Mouse (Mus musculus): ENCODE data around the gene Il1rapl1. TPM values are rescaled to one million over a fixed set of nuclear protein-coding genes. Genes with fewer than 3 reads are reported as not detected.

Il1rapl1 gene
- polyA plus RNA-seq, 2 experiments: not detected

GRCm38 (mm10) chrX:87897172-87897571, 218.3 kb downstream of the Il1rapl1 start:
- H3K4me3 ChIP-seq (ENCODE audit: insufficient read depth in 1 of 2, low read depth in 2 of 2, low read length in 2 of 2): no peak overlapping the region
- DNase-seq (ENCODE audit: low read depth in 3 of 3, low spot score in 3 of 3) (no peak), ATAC-seq (ENCODE audit: insufficient read depth) (no peak)
- H3K4me1 ChIP-seq (replicated peaks; ENCODE audit: control insufficient read depth in 2 of 2, insufficient read depth in 2 of 2, low read length in 1 of 2): no peaks in the 10 kb centered on the region
- no peak overlapping the region for H3K9ac ChIP-seq (replicated peaks)
- no peaks in the 10 kb centered on the region for H3K36me3 ChIP-seq (replicated peaks; ENCODE audit: control insufficient read depth, insufficient read depth, low read depth)
- no peak overlapping the region for H3K4me2 ChIP-seq (ENCODE audit: low read depth)
- no peaks in the 10 kb centered on the region for H3K9me3 ChIP-seq (ENCODE audit: control insufficient read depth, low read length)
- TF ChIP-seq EP300 (IDR thresholded peaks at IDR 0.05; ENCODE audit: low read depth): no peak
- no peak for TF ChIP-seq CTCF (IDR thresholded peaks at IDR 0.05; ENCODE audit: low read depth)
- no peak overlapping the region for H3K27ac ChIP-seq
- H3K27me3 ChIP-seq (ENCODE audit: control insufficient read depth, insufficient read depth, low read length): no peaks in the 10 kb centered on the region
- 56% methylated on average over 1 of the region's 1 CpGs for WGBS (ENCODE audit: insufficient replicate concordance)

- no peaks in the 10 kb centered on the region for H3K27me3 ChIP-seq (ENCODE audit: control insufficient read depth, insufficient read depth, low read length)
- H3K27ac ChIP-seq: no peak overlapping the region
- no peak overlapping the region for H3K4me2 ChIP-seq (ENCODE audit: low read depth)
- H3K9ac ChIP-seq (replicated peaks): no peak overlapping the region
- DNase-seq (ENCODE audit: low read depth in 3 of 3, low spot score in 3 of 3) (no peak), ATAC-seq (ENCODE audit: insufficient read depth) (no peak)
- no peaks in the 10 kb centered on the region for H3K4me1 ChIP-seq (replicated peaks; ENCODE audit: control insufficient read depth in 2 of 2, insufficient read depth in 2 of 2, low read length in 1 of 2)
- H3K36me3 ChIP-seq (replicated peaks; ENCODE audit: control insufficient read depth, insufficient read depth, low read depth): no peaks in the 10 kb centered on the region
- TF ChIP-seq CTCF (IDR thresholded peaks at IDR 0.05; ENCODE audit: low read depth): no peak
- TF ChIP-seq EP300 (IDR thresholded peaks at IDR 0.05; ENCODE audit: low read depth): no peak
- no peaks in the 10 kb centered on the region for H3K9me3 ChIP-seq (ENCODE audit: control insufficient read depth, low read length)
- no peak overlapping the region for H3K4me3 ChIP-seq (ENCODE audit: insufficient read depth in 1 of 2, low read depth in 2 of 2, low read length in 2 of 2)
Measured at GRCm38 (mm10) chrX:87891916-87892315, 223.5 kb downstream of the Il1rapl1 start.

- 54% methylated on average over 2 of the region's 2 CpGs for WGBS (ENCODE audit: insufficient replicate concordance)
Measured at GRCm38 (mm10) chrX:87854107-87854506, 261.3 kb downstream of the Il1rapl1 start.

GRCm38 (mm10) chrX:87813884-87814283, 301.6 kb downstream of the Il1rapl1 start:
- Histone ChIP-seq H3K4me2 (ENCODE audit: low read depth) (no peak overlapping the region), H3K36me3 (replicated peaks; ENCODE audit: control insufficient read depth, insufficient read depth, low read depth) (no peaks in the 10 kb centered on the region), H3K27me3 (ENCODE audit: control insufficient read depth, insufficient read depth, low read length) (no peaks in the 10 kb centered on the region), H3K27ac (no peak overlapping the region), H3K4me1 (replicated peaks; ENCODE audit: control insufficient read depth in 2 of 2, insufficient read depth in 2 of 2, low read length in 1 of 2) (no peaks in the 10 kb centered on the region), H3K9ac (replicated peaks) (no peak overlapping the region), H3K9me3 (ENCODE audit: control insufficient read depth, low read length) (no peaks in the 10 kb centered on the region), H3K4me3 (ENCODE audit: insufficient read depth in 1 of 2, low read depth in 2 of 2, low read length in 2 of 2) (no peak overlapping the region)
- DNase-seq (ENCODE audit: low read depth in 3 of 3, low spot score in 3 of 3): no peak
- ATAC-seq (ENCODE audit: insufficient read depth): no peak
- TF ChIP-seq EP300 (IDR thresholded peaks at IDR 0.05; ENCODE audit: low read depth) (no peak), CTCF (IDR thresholded peaks at IDR 0.05; ENCODE audit: low read depth) (no peak)

More at GRCm38 (mm10) chrX:87854107-87854506, 261.3 kb downstream of the Il1rapl1 start:
- Histone ChIP-seq H3K9me3 (ENCODE audit: control insufficient read depth, low read length) (no peaks in the 10 kb centered on the region), H3K36me3 (replicated peaks; ENCODE audit: control insufficient read depth, insufficient read depth, low read depth) (no peaks in the 10 kb centered on the region), H3K4me2 (ENCODE audit: low read depth) (no peak overlapping the region), H3K9ac (replicated peaks) (no peak overlapping the region), H3K4me1 (replicated peaks; ENCODE audit: control insufficient read depth in 2 of 2, insufficient read depth in 2 of 2, low read length in 1 of 2) (no peaks in the 10 kb centered on the region), H3K27me3 (ENCODE audit: control insufficient read depth, insufficient read depth, low read length) (no peaks in the 10 kb centered on the region), H3K4me3 (ENCODE audit: insufficient read depth in 1 of 2, low read depth in 2 of 2, low read length in 2 of 2) (no peak overlapping the region), H3K27ac (no peak overlapping the region)
- DNase-seq (ENCODE audit: low read depth in 3 of 3, low spot score in 3 of 3): no peak
- TF ChIP-seq EP300 (IDR thresholded peaks at IDR 0.05; ENCODE audit: low read depth): no peak
- TF ChIP-seq CTCF (IDR thresholded peaks at IDR 0.05; ENCODE audit: low read depth): no peak
- no peak for ATAC-seq (ENCODE audit: insufficient read depth)

- no peak for DNase-seq (ENCODE audit: low read depth in 3 of 3, low spot score in 3 of 3)
- no peak overlapping the region for H3K4me3 ChIP-seq (ENCODE audit: insufficient read depth in 1 of 2, low read depth in 2 of 2, low read length in 2 of 2)
Measured at GRCm38 (mm10) chrX:87807717-87808116, 307.7 kb downstream of the Il1rapl1 start.

More at GRCm38 (mm10) chrX:87807717-87808116, 307.7 kb downstream of the Il1rapl1 start:
- no peak overlapping the region for H3K9ac ChIP-seq (replicated peaks)
- ATAC-seq (ENCODE audit: insufficient read depth): no peak
- 43% methylated on average over 1 of the region's 1 CpGs for WGBS (ENCODE audit: insufficient replicate concordance)
- H3K36me3 ChIP-seq (replicated peaks; ENCODE audit: control insufficient read depth, insufficient read depth, low read depth): no peaks in the 10 kb centered on the region
- no peak overlapping the region for H3K27ac ChIP-seq
- TF ChIP-seq EP300 (IDR thresholded peaks at IDR 0.05; ENCODE audit: low read depth) (no peak), CTCF (IDR thresholded peaks at IDR 0.05; ENCODE audit: low read depth) (no peak)
- H3K4me1 ChIP-seq (replicated peaks; ENCODE audit: control insufficient read depth in 2 of 2, insufficient read depth in 2 of 2, low read length in 1 of 2): no peaks in the 10 kb centered on the region
- H3K27me3 ChIP-seq (ENCODE audit: control insufficient read depth, insufficient read depth, low read length): no peaks in the 10 kb centered on the region
- H3K9me3 ChIP-seq (ENCODE audit: control insufficient read depth, low read length): no peaks in the 10 kb centered on the region
- H3K4me2 ChIP-seq (ENCODE audit: low read depth): no peak overlapping the region
